Mouse (Mus musculus): ENCODE results near the gene Ak1.

Gene Ak1

DNA sequence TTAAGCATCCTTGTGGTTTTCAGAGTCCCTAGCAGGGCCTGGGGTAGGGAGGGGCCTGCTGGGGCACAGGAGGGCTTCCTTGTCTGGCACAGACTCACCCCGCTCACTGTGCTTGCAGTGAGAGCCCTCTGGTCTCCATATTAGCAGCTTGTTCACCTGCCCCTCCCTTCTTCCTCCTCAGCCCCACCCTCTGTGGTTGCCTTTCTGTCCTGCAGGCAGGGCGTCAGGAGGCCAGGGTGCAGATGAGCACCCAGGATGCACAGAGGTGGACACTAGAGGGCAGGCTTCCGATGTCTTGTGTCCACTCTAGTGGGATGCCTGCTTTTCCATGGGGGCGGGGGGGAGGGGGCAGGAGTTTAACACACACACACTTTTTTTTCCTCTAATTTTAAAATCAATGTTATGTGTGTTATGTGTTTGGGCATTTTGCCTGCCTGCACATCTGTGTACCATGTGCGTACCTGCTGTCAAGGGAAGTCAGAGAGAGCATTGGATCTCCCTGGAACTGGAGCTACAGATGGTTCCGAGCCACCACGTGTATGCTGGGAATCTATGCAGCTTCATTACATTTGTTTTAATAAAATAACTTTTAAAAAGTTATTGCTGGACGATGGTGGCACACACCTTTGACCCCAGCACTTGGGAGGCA, 20.0 kb upstream of the Ak1 start:
- DNase-seq: peak; percentile 55

DNA sequence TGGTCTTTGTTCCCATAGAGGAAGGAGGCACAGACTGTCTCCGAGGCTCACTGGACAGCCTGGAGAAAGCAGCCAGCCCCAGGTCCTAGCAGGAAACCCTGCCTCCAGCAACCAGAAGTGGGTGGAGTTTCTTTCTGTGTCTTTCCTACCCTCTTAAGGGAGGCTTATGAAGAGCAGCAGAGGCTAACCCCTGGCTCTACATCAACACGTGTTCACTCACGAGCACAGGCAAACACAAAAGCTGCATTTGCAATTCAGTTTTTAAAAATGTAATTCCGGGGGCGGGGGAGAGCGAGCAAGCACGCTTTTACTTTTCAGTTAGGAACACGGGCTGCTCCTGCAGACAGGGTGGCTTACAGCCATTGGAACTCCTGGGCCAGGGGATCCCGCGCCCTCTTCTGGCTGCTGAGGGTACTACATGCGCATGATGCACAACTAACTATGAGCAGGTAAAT, 18.9 kb upstream of the Ak1 start:
- DNase-seq: peak; percentile 94

DNA sequence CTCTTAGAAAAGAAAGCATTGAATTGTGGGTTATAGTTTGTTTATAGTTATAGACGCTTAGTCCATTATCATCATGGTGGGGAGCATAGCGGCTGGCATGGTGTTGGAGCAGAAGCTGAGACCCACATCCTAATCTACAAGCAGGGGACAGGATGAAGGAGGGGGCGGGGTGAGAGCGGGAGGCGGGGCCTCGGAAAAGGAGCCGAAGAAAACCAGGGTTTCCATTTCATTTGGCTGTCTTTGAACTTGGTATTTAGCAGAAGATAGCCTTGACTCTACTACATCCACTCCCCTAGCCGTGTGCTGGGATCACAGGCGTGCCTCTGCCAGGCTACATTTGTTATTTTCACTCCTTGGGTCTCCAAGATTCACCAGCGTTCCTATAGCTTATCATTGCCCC, 16.9 kb upstream of the Ak1 start:
- DNase-seq: no peak

DNA sequence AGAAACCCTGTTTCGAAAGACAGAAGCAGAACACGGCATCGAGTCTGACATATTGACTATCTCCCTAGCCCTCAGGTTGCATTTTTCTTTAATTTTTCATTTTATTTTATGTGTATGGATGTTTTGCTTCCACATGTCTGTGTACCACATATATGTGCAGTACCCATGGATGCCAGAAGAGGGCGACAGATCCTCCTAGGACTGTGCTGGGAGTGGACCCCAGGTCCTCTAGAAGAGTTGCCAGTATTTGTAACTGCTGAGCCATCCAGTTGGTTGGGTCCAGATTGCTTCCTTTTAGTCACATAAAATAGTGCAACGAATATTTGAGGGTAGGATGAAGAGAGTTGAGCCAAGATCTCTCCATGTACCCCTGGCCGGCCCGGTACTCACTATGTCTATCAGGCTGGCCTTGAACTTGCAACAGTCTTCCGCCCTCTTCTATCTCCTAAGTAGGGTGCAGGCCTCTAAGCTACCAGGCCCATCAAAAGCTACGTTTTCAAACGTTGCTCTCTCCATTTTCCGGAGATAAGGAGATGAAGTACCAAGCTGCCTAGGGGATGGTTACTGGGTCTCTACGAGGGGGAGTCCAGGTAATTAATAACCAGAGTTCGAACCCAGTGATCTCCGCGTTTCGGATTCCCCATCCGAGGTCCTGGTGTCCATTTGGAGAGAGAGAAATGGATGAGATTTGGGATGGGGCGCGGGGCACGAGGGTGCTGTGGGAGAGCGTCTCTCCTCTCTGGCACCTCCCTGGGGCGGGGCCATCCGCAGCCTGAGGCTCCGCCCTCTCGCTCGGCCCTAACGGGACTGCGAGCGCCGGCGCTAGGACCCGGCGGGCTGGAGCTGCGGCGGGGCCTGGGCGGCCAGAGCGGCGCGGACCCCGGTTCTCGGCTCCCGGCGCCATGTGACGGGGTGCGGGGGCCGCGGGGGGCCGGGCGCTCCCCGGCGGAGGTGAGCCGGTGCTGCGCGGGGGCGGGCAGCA, 15.1 kb upstream of the Ak1 start:
- DNase-seq: peak; percentile 87

DNA sequence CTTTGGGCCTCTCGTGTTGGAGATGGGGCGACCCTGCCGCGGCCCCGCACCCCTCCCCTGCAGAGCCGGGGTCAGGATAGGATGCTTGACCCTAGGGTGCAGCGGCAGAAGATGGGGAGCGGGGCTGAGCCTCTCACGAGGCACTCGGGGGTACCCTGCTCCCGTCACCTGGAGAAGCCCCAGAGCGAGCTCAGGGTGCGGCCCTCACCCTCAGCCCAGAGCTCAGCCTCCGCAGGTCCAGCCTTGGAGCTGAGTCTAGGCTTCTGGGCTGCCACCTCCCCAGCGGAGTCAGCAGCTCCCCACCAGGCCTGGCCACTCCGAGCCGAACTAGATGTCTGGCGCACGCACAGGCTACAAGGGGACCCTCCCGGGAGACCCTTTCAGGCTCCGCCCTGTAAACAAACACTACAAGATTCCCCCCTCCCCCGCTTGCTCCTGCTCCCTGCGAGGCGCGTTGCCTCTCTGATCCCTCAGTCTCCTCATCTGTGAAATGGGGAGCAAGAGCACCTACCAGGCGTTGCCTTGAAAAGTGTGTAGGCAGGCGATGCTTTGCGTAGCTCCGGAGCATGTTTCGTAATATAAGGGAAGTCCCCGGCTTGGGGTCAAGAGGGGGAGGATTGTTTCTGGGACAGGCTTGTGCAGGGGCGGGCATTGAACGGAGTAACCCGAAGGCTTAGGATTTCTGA, 14.2 kb upstream of the Ak1 start:
- peak; percentile 61 for DNase-seq

DNA sequence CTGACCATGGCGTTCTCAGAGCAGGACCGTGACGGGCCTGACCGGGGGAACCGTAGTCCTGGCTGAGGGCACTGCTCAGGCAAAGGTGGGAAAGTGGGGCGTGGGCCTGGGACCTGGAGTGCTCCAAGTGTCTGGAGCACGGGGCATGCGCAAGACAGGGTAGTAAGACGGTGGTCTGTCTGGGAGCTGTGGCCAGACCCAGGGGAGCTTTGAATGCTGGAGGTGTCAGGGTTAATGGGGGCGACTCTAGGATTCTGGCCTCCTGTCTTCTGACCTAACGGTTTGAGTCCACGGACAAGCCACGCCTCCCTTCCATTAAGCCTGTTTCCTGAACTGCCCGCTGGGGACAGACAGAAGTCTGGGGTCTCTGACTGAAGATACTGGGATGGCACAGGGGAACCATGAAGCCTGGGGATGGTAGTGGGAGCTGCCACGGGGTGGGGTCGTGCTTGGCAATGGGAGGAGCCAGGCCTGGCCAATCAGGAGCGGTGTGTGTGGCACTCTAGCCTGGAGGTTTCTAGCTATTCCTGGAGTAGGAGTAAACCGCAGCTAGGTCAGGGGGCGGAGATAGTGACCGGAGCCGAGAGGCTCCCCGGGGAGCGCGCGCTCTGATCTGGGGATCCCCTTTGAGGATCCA, 13.3 kb upstream of the Ak1 start:
- peak; percentile 65 for DNase-seq

DNA sequence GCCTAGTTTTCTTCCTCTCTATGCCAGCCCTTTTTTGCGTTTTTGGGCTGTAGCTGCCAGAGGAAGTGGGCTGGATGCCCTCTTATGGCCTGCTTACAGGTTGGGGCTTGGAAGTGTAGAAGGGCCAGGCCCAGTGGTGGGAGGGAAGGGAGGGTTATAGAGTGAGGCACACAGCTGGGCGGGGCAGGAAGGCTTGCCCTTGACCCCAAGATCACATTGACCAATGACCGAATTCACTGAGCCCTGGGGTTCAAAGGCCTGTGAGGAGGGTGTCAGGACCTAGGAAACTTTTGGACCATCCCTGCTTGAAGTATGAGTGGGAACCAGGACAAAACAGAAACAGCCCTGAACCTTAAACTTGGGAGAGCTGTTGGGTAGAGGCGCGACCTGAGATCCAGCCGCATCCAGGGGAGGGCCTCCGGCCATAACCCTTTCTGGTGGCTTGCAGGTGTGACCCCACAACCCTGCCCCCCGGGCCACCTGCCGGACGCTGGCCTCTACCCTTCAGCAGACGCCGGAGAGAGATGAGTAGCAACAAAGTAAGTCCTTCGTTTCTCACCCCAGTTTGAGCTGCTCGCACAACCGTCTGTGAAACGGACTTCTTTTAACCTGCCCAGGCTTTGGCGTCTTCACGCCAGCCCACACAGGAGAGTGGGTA, 12.7 kb upstream of the Ak1 start:
- no peak for DNase-seq

DNA sequence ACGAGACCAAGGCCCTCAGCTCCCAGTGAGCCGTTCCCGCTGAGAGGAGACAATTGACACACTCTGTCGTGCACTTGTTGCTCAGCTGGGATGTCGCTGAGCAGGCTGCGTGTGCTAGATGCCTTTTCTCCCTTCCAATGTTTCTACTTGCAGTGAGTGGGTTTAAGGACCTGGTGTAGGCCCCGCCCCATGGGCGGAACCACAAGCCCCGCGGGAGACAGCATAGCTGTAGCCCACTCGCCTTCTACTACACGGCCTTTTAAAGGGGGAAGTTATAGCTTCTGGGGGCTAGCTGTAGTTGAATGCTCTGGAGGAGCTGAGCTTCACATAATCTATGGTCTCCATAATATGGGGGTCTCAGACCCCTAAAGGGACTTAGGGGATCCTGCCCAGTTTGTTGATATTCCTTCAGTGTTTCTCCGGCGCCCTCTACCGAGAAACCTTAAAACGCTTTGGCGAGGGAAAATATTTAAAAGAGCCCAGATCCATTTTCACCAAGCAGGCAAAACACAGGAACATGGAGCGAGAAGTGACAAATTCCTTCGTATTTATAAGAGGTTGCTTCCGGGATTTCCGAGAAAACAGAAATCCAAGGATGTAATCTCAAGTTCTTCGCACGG, 10.8 kb upstream of the Ak1 start:
- DNase-seq: peak; percentile 45

DNA sequence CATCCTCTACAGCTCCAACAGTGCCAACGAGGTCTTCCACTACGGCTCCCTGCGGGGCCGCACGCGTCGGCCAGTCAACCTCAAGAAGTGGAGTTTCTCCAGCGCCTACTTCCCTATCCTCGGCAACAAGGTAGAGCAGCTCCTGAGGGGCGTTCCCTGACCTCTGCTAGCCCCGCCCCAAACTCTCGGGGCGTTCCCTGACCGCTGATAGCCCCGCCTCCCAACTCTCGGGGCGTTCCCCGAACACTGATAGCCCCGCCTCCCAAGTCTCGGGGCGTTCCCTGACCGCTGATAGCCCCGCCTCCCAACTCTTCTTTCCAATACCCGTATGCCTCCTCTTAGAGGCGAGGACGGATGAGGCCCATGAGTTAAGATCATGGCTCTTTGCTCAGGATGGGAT, 9.3 kb upstream of the Ak1 start:
- DNase-seq: no peak

DNA sequence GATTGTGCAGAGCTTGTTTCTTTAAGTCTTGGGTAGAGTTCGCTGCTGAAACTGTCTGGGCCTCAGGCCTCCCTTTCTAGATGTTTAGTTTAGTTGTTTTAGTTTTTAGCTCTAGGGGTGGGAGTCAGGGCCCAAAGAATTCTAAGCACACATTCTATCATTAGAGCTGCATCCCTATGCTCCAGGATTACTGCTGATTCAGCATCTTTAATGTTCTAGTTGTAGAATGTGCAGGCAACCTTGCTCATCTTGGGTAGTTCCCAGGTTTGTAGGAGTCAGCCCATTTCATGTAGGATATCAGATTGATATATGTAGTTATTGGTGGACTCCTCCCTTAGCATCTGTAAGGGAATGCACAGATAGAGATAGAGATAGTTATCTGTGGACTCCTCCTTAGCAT, 4.4 kb upstream of the Ak1 start:
- DNase-seq: no peak

DNA sequence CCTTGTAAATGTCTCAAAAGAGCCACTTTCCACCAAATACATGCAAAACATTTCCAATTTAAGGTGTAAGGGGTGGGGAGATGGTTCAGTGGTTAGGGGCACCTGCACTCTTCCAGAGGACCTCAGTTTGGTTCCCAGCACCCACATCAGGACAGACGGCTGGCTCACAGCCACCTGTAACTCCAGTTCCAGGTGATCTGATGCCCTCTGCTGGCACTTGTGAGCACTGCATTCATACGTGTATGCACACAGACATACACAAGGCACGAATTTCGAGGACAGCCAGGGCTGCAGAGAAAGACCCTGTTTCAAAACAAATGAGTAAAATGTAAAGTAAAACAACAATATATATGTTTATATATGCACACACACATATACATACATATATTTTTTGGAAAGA, 4.0 kb upstream of the Ak1 start:
- DNase-seq: no peak

DNA sequence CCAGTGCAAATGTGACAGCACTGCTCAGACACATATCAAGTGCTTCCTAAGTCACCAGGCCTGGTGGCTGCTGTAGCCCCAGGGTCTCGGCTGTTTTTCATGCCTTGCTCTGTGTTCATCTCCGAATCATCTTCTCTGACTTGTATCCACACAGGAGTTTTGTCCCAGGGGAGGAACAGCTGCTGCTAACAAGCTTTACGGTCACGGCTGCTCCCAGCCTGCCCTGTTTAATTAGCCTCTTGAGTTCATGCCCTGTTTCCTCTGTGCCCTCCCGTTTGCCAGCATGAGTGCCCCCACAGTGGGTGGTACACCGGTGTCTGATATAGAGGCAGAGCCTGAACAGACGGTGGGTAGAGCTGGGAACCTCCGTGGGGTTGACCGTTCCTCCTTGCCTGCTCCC, 3.5 kb upstream of the Ak1 start:
- no peak for DNase-seq

DNA sequence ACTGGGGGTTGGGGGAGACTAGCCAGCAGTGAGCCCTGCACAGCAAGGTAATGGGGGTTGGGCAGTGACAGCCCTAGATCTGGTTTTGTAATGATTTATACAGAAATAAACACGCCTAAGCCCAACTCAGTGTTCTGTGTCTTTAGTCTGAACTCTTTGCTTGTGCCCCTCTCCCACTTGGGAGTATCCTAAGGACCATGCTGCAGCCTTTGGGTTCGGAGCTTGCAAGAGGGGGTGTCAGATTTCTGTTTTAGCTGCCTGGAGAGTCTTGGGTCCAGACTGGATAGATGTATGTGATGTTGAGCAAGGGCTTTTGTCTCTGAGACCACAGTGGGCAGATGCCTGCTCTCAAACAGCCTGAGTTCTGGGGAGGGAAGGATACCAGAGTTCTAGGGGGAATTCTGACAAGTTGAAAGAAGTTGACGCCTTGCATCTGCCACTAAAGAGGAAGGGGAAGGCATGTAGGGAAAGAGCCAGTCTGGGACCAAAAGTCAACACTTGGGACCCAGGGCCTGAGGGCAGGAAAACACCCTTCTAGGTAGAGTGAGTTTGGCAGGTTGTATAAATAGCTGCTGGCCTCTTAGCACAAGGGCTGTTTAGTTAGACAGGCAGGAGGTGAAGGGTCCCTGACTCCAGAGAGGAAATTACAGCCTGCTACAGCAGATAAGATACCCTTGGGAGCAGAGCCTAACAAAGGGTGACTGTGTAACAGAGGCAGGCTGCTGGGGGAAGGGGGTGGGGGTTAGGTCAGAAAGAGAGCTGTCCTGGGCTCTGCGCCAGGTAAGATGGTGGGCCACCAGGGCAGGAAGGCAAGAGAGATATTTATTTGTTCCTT, 659 bp upstream of the Ak1 start:
- DNase-seq: no peak

DNA sequence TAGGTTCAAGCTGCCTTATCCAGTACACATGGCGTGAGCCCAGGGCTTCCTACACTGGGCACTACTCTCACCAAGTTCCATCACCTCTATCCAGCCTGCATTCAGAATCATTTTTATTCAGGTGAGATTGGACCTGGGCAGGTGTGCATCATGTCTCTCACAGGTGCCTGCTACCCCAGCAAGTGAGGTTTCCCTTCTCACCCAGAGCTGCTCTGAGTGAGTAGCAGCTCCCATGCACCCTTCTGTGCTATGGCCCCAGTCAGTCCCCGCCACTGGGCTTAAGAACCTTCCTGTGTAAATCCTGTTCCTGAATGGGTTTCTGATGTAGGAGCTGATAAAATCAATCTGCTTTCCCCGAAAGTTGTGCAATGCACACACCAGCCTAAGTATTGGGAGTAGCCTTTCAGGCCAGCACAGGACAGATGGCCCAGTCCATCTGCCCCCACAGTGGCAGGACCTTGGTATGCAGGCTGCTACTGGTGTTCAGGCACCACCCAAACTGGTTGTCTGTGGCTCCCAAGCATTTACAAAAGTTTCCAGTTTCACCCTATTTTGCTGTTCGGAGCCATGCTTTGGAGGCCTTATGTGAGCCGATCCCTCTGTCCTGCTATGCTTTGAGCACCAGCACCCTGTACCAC, 2.7 kb downstream of the Ak1 start:
- DNase-seq: no peak

DNA sequence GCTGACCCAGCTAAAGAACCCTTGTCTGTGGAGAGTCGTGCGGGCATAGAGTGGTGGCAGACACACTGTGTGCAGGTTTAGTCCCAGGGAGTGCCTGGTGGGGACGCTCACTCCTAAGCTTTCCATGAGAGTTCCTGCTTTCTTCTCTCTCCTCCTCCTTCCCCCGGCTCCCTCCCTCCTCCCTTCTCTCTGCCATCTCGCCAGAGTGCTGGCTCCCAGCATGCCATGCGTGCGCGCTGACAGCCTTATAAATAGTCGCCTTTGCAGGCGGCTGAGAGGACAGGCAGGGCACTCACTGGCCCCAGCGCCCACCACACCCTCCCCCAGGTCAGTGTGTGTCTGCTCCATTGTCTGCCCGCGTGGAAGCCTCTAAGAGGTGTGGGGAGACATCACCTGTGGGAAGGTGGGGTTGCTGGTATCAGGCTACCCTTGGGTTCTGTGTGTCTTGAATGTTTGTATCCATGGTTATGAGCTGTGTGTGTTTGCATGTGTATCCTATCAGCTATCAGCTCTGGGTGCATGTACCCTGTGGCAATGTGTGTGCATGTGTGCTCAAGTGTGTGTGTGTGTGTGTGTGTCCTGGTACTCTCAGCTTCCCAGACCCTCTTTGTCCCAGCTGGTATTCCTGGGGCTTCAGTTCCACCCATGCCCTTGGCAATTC, 3.8 kb downstream of the Ak1 start:
- DNase-seq: peak; percentile 85

DNA sequence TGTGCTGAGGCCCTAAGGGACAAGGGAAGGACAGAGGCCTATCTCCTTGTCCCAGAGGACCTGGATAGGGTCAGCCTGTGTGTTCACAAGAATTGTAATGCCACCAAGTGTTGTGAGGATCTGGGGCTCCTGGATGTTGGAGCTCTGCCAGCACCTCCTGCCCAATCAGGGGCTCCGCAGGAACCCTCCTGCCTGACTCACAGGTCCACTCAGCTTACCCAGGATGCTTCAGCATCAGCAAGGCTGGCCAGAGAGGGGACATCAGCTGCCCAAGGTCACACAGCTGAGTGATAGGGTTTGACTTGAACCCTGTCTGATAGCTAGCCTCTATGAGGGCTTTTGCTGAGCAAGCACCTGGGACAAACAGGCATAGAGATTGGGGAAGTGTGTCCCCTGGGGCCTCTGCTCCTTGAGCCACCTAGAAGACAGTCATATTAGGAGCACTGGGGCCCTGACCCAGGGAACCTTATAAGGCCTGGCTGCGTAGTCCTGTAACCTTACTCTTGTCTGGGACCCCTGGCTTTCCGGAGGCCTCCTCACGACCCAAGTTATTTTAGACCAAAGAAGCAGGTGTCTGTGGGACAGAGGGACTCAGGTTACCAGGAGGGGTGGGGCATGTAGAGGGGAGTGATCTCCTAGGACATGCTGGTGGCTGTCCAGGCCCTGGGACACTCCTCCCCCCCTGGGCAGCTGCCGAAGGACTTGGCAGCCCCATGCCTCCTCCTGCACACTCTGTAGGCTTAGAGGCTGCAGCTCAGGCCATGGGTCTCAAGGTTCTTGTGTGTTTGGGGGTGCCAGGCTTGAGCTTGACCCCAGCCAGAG, 4.5 kb downstream of the Ak1 start:
- peak; percentile 76 for DNase-seq

DNA sequence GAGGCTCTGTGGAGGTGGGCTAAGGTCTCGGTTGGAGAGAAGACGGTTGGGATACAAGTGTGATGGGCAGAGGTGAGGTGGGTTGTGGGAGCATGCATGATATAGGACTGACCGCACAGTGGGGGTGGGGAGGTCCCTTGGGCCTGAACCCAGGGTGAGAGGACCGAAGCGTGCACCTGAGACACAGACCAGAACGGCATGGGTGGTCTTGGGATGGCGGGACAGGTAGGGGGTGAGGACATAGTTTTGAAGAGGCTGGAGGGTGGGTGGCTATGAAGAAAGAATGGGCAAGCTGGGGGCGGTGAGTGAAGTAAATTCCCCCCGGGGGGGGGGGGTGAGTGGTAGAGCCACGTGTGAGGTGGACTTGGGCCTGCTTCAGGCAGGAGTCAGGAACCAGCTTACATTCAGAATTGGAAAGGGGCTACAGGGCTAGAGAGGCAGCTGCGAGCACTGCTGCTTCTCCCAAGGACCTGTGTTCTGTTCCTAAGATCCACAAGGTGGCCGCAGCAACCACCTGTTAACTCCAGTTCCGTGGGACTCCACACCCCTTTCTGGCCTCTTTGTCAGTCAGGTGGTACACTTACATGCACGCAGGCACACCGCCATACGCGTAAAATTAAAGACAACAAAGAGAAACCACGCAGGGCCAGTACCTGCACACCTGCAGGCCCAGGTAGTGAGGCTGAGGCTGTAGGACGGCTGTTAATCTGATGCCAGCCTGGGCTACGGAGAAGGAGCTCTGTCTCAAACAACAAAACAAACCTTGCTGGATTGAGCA, 5.9 kb downstream of the Ak1 start:
- no peak for DNase-seq

DNA sequence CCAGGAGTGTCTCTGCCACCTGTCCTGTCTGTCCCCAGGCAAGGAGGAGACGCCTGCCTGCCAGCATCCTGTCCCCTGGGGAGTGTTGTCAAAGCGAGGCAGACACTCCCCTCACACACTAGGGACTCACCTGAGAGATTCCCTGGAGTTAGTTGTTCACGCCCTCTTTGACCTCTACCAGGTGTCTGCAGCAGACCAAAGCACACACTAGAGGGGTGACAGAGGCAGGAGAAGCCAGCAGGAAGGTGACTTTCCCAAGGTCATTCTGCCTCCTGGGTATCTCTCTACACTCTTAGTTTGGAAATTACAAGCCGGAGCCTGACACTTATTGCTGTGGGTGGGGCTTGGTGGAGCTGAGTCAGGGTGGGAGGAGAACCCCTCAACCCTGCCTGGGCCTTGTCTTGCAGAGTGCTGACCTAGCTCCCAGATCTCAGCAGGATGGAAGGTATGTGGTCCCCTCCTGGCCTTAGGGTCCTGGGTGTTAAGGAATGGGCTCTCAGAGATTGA, 6.5 kb downstream of the Ak1 start:
- no peak for DNase-seq

All from cerebellum, adult 8-10 months (tissue).